Mouse (Mus musculus): Measurements from ENCODE around the gene Prkcg.

Prkcg gene

DNA sequence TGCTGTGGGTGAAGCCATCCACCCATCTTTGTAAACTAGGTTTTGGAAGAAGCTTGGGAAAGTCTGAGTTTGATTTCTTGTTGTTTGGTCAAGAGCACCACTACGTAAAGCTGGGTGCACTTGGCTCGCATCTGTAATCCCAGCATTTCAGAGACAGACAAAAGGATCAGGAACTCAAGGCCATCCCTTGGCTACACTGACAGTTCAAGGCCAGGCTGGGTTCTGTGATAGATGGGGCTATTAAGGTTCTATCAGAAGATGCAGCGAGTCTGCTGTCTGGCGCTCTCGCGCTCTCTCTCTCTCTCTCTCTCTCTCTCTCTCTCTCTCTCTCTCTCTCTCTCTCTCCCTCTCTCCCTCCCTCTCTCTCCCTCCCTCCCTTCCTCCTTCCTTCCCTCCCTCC lies 65.9 kb downstream of the Prkcg start:
- in situ Hi-C loops (cut with MboI; ENCODE audit: low sequenced_read_pairs): no loop called here

DNA sequence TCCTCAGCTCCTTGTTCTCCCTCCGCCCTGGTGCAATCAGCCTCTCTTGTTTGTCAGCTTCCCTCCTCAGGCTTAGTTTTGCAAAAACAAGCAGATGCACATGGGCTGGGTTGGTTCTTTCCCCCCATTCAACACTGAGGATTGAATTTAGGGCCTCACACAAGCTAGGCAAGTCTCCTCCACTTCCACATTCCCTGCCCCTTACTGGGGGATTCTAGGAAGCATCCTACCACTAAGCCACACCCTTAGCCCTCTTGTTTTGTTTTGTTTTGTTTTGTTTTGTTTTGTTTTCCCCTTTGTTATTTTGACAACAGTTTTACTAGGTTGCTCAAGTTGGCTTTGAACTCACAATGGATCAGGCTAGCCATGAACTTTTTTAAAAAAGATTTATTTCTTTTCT lies 71.7 kb downstream of the Prkcg start:
- in situ Hi-C loops (cut with MboI; ENCODE audit: low sequenced_read_pairs): no loop called here

DNA sequence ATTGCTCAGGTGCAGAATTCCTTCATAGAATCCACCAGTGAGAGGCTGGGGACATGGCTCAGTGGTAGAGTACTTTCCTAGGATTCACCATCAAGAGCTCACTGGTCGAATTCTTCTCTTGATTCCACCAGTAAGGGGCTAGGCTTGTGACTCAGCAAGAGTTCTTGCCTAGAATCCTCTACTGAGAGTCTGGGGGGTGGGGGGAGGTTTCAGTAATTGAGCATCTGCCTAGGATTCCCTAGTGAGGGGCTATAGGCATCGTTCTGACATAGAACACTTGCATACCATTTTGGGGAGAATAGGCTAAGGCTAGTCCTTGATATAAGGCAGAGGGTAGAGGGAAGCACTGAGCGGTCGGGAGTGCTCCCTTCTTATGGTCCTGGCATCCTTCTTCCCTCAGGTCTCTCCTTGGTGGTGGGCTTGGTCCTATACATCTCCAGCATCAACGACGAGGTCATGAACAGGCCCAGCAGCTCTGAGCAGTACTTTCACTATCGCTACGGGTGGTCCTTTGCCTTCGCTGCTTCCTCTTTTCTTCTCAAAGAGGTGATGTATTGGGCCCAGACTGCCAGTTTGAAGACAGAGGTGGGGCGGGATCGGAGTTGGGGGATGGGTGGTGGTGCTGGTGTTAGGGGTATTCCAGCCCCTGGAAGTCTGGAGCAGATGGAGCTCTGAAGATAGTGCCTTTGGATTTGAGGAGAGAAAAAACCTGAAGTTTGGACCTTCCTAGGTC lies 76.7 kb downstream of the Prkcg start:
- in situ Hi-C loops (cut with MboI; ENCODE audit: low sequenced_read_pairs): no loop called here

DNA sequence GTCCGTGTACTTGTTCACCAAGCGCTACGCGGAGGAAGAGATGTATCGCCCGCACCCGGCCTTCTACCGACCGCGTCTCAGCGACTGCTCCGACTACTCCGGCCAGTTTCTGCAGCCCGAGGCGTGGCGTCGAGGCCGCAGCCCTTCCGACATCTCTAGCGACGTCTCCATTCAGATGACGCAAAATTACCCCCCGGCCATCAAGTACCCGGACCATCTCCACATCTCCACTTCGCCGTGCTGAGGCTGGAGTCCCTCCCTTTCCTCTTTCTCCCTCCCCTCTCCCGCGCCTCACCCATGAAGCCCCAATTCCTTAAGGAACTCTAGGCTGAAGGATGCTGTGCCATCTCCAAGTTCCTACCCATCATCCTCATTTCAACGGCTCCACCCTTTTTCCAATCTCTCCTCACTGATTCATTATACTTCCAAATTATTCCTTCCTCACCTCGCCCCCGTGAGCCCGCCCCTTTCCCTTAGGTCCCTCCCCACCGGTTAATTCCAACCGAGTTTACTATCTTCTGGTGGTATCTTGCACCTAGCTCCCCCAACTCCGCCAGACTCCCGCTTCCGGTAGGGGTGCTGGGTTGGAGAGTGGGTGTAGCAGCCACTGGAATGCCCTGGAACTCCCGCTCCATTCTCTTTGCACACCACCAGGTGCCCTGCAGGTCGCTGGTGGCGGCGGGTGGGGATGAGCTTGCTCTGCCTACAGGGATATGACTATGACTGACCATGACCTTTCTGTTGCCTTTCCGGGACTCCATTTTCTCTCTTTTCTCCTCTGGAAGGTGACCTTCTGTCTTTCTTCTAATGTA lies 77.9 kb downstream of the Prkcg start:
- in situ Hi-C loops (cut with MboI; ENCODE audit: low sequenced_read_pairs): no loop called here

DNA sequence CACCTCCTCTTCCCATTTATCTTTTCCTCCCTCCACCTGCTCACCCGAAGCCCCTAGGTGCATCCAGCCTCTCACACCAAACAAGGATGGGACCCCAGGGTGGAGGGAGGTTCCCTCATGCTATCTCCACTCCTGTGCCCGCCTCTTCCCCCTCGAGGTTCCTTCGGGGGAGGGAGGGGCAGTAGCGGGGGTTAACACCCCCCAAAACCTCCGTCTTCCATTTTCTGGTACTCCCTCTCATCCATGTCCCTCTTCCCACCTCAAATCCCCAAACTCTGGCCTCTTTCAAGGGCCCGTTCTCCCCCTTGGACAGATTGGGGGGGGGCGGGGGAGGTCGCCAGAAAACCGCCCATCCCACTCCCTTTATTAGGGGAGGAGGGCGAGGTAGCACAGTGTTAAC lies 78.6 kb downstream of the Prkcg start:
- in situ Hi-C loops (cut with MboI; ENCODE audit: low sequenced_read_pairs): no loop called here

DNA sequence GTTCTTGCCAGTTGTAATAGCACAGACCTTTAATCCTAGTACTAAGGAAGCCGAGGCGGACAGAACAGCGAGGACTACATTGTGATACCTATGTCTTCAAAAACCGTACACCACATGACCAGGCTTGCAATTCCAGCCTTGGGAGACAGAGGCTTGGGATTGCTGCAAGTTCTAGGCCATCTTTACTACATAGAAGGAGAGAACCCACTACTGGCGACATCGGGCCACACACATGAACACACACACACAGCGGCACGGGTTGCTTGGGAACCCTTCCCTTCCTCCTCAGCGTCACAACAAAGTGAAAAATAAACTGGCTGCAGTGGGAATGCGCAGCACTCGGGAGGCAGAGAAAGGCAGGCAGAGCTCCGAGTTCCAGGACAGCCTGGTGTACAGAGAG lies 79.3 kb downstream of the Prkcg start:
- in situ Hi-C loops (cut with MboI; ENCODE audit: low sequenced_read_pairs): no loop called here

DNA sequence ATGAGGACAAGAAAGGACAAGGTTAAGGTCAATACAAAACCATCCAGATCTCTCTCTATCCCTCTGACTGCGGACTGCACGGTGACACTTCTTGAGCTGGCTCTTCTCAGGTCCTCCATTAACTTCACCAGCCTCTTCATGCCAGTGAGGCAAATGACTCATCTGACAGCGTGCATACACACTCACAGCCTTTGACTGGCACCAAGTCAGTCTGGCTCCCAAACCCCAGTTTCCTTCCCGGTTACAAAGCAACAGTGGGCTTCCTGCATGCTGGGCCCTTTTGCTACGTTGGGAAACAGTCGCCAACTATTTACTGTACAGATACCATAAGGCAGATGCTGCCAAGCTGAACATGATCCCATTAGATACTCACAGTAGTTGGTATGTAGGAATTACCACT lies 80.2 kb downstream of the Prkcg start:
- in situ Hi-C loops (cut with MboI; ENCODE audit: low sequenced_read_pairs): no loop called here

DNA sequence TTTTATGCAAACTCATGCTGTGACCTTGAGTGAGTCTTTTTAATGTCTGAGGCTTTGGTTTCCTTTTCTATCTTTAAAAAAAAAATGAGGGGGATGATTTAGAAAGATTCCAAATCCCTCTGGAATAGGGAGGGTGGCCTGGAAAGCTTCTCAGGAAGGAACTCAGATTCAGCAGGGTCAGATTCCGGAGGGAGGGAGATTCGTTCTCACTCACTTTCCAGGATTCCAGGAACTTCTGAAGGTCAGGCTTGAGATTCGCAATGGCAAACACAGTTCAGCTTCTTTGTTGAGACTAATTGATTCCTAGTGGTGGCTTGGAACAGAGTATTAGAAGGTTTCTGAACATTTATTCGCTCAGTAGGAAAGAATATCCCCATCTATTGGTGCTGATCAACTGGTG lies 81.4 kb downstream of the Prkcg start:
- in situ Hi-C loops (cut with MboI; ENCODE audit: low sequenced_read_pairs): no loop called here

DNA sequence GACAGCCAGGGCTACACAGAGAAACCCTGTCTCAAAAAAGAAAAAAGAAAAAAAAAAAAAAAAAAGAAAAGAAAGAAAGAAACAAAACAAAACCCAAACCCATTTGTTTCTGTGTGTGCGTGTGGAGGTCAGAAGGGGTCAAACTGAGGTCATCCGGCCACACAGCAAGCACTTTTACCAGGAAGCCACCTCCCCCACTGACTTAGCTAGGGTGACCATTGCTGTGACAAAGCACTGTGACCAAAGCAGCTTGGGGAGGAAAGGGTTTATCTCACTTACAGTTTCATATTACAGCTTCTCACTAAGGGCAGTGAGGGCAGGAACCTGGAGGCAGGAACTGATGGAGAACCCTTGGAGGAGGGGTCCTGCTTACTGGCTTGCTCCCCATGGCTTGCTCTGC lies 83.4 kb downstream of the Prkcg start:
- in situ Hi-C loops (cut with MboI; ENCODE audit: low sequenced_read_pairs): no loop called here

DNA sequence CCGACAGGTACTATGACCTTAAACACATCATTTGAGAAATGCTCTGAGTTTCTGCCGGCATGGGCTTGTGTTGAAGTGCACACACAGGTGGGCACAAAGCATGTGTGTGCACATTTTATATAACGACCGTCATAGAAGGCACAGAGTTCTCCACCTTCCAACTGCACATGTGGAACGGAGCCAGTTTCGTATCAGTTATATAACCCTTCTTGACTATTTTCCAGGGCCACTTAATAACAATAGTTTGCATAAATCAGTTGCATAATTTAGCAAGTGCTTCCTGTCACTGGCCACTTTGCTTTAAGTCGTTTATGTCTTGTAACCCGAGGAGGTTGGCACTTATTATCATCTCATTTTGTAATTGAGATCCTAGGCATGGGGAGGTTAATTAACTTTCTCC lies 84.8 kb downstream of the Prkcg start:
- in situ Hi-C loops (cut with MboI; ENCODE audit: low sequenced_read_pairs): no loop called here

DNA sequence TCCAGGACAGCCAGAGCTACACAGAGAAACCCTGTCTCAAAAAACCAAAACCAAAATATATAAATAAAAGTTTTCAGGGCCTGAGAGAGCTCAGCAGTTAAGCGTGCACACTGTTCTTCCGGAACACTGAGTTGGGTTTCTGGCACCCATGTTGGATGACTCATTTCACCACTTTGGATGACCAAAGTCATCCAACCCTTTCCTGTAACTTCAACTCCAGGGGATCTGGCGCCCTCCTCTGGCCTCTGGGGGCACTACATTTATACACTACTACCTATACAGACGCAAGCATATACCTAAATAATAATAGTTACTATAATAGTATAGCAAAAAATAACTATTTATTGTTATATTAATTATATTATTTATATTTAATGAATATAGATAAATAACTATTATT lies 87.9 kb downstream of the Prkcg start:
- in situ Hi-C loops (cut with MboI; ENCODE audit: low sequenced_read_pairs): no loop called here

All from CH12F3 (cell line).